Mouse (Mus musculus): ENCODE measurements around the gene Itga8.

GRCm38 (mm10) chr2:12320914-12321313, 19.2 kb upstream of the Itga8 start:
- TF ChIP-seq CTCF (conservative IDR thresholded peaks at IDR 0.05; ENCODE audit: low read length) (no peak), POU5F1 (IDR thresholded peaks at IDR 0.05; ENCODE audit: borderline replicate concordance, low read length) (no peak), NANOG (IDR thresholded peaks at IDR 0.05; ENCODE audit: borderline replicate concordance, low read length) (no peak)

Data from E14TG2a.4 (cell line).